Mouse (Mus musculus): Measurements from ENCODE around the gene Rccd1. TPM values are rescaled to one million over a fixed set of nuclear protein-coding genes. Genes with fewer than 3 reads are reported as not detected.

The Rccd1 gene
- polyA plus RNA-seq, 1 experiment from 2014 or later = 16.1 TPM

DNA sequence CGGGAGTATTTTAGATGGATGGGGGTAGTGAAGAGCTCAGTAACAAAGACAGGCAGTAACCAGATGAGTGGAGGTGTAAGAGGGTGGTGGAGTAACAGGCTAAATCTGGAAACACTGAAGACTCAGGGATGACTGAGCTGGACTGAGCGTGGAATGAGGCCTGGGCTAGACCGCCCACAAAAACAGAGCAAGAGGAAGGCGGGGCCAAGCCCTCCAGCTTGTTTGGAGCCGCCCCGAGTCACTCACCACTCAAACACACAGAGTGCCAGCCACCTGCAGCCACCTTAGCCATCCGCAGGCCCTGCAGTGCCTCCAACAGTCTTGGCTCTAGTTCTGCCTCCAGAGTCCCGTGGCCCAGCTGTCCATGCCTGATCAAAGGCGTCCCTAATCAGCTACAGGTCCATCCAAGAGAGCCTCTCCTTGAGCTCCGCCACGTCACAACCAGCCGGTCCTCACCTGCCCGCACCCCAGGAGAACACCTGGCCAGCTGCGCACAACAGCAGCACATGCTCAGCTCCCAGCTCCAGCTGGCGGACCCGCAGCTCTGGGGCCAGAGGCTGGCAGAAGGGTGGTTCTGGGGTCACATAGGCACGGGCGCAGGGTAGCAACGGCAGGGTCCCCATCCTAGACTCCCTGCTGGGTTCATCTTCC, 4.3 kb downstream of the Rccd1 start:
- Histone ChIP-seq H3K9ac (0 out of 2 replicates have a peak overlapping the region, but pooled peaks have one; percentile 29), H3K36me3 (peaks cover 49% of the 10 kb centered on the region), H3K9me3 (no peaks in the 10 kb centered on the region), H3K27me3 (no peaks in the 10 kb centered on the region), H3K4me3 (no peak overlapping the region), H3K4me2 (no peak overlapping the region), H3K4me1 (replicated peaks) (peaks cover 19% of the 10 kb centered on the region), H3K27ac (no peak overlapping the region)
- WGBS = 86% methylated on average over 19 of the region's 19 CpGs
- no peak for ATAC-seq (ENCODE audit: low FRiP score)

DNA sequence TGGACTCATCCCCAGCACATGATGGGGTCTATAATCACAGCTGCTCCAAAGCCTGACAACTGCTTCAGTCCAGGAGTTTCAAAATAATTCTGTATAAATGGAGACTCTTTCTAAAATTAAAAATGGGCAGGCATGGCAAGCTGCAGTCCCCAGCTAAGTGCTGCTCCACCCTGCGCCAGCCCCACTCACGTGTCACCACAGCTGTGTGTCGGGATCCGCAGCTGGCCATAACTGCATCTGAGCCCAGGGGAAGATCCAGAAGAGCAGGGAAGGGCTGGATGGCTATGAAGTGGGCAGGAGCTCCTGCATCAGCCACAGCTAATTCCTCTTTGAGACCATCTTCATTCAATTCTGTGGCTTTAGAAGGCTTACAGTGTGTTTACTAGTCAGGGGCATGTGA, 5.6 kb downstream of the Rccd1 start:
- no peak overlapping the region for H3K4me2 ChIP-seq
- H3K9ac ChIP-seq = no peak overlapping the region
- 89% methylated on average over 4 of the region's 4 CpGs for WGBS

DNA sequence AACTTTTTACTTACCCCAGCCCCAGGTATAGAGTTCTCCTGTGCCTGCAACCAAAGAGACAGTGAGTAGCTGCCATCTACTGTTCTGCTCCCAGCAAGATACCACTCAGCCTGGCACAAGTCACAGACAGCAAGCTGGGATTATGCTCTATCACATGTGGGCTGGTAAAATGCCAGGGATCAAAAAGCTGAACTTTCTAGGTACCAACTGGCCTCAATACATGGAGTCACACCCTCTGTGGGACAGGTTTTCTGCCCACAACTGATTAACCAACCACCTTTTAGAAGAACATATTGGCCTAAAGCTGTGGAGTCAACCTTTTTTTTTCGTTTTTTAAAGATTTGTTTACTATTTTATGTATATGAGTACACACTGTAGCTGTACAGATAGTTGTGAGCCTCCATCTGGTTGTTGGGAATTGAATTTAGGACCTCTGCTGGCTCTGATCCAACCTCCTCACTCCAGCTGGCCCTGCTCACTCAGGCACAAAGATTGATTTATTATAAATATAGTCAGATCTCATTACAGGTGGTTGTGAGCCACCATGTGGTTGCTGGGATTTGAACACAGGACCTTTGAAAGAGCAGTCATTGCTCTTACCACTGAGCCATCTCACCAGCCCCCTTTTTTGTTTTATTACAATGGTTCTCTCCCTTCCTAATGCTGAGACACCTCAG, 6.7 kb downstream of the Rccd1 start:
- H3K4me2 ChIP-seq = no peak overlapping the region
- H3K27ac ChIP-seq = no peak overlapping the region
- ATAC-seq (ENCODE audit: low FRiP score) = no peak
- WGBS = 76% methylated on average over 1 of the region's 1 CpGs
- H3K27me3 ChIP-seq = no peaks in the 10 kb centered on the region
- H3K4me3 ChIP-seq = no peak overlapping the region
- H3K9me3 ChIP-seq = no peaks in the 10 kb centered on the region
- peaks cover 72% of the 10 kb centered on the region for H3K36me3 ChIP-seq
- H3K9ac ChIP-seq = no peak overlapping the region
- H3K4me1 ChIP-seq (replicated peaks) = peaks cover 7% of the 10 kb centered on the region; the same call in 1 of the 2 replicates

More for the DNA sequence above, 5.6 kb downstream of the Rccd1 start:
- no peaks in the 10 kb centered on the region for H3K9me3 ChIP-seq
- ATAC-seq (ENCODE audit: low FRiP score) = no peak
- H3K27me3 ChIP-seq = no peaks in the 10 kb centered on the region
- peaks cover 61% of the 10 kb centered on the region for H3K36me3 ChIP-seq
- H3K4me3 ChIP-seq = no peak overlapping the region
- no peak overlapping the region for H3K27ac ChIP-seq
- H3K4me1 ChIP-seq (replicated peaks) = peaks cover 17% of the 10 kb centered on the region

DNA sequence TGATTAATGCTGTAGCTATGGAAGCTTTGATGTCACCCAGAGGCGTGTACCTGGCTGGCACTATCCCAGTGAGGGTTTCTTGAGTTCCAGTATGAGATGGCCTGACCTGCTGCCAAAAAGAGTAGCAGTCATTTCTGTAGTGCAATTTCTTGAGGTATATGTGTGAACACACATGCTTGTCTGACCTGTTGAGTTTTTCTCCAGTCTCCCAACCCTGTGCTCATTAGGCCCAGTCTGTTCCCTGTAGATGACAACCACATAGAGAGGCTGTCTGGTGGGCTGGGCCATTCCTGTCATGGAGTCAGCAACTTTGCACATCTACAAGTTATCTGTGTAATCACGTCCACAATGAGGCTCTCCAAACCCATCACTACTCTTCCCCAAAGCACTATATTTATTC, 8.5 kb downstream of the Rccd1 start:
- Histone ChIP-seq H3K4me3 (no peak overlapping the region), H3K4me2 (no peak overlapping the region), H3K36me3 (peaks cover 76% of the 10 kb centered on the region), H3K9me3 (no peaks in the 10 kb centered on the region), H3K27ac (no peak overlapping the region), H3K9ac (no peak overlapping the region), H3K4me1 (replicated peaks) (no peaks in the 10 kb centered on the region), H3K27me3 (no peaks in the 10 kb centered on the region)
- ATAC-seq (ENCODE audit: low FRiP score) = no peak
- 88% methylated on average over 2 of the region's 2 CpGs for WGBS

DNA sequence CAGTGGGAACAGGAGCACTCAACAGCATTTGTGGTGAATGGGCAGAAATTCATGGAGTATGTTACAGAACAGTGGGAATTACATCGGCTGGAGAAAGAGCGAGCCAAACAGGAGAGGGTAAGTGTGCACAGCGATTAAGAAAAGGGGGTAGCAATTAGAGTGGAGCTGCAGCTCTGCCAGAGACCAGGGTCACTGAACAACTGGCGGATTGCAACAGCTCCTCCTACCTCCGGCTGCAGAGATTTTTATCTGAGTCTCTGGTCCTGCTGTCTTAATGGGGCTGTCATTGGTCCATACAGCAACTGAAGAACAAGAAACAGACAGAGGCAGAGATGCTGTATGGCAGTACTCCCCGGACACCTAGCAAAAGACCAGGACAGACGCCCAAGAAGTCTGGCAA, 13.5 kb downstream of the Rccd1 start:
- ATAC-seq (ENCODE audit: low FRiP score) = no peak
- Histone ChIP-seq H3K9me3 (no peaks in the 10 kb centered on the region), H3K4me2 (no peak overlapping the region), H3K36me3 (peaks cover 52% of the 10 kb centered on the region), H3K4me3 (no peak overlapping the region), H3K9ac (no peak overlapping the region), H3K4me1 (replicated peaks) (no peaks in the 10 kb centered on the region), H3K27ac (no peak overlapping the region), H3K27me3 (no peaks in the 10 kb centered on the region)
- 88% methylated on average over 7 of the region's 7 CpGs for WGBS

DNA sequence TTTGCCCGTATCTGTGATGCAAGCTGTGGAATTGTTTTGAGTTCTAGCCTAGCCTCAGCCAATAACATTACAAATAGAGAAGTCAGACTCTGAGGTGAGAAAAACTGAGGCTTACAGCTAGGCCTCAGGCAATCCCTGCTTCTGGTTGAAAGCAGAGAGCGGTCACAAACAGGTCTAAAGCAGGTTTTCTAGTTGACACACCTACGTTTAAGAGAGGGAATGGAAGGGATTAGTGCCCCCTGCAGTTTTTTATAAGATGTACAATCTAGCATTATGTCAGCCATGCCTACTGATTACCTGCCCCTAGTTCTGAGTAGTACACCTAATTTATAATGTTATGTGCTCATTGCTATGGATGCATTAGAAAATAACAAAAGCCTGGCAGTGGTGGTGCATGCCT, 16.5 kb downstream of the Rccd1 start:
- ATAC-seq (ENCODE audit: low FRiP score) = no peak
- H3K27ac ChIP-seq = no peak overlapping the region
- peaks cover 35% of the 10 kb centered on the region for H3K36me3 ChIP-seq
- no peaks in the 10 kb centered on the region for H3K27me3 ChIP-seq
- H3K4me3 ChIP-seq = no peak overlapping the region
- H3K9me3 ChIP-seq = no peaks in the 10 kb centered on the region
- H3K4me2 ChIP-seq = no peak overlapping the region
- no peaks in the 10 kb centered on the region for H3K4me1 ChIP-seq (replicated peaks)
- WGBS = 91% methylated on average over 3 of the region's 3 CpGs
- H3K9ac ChIP-seq = no peak overlapping the region

DNA sequence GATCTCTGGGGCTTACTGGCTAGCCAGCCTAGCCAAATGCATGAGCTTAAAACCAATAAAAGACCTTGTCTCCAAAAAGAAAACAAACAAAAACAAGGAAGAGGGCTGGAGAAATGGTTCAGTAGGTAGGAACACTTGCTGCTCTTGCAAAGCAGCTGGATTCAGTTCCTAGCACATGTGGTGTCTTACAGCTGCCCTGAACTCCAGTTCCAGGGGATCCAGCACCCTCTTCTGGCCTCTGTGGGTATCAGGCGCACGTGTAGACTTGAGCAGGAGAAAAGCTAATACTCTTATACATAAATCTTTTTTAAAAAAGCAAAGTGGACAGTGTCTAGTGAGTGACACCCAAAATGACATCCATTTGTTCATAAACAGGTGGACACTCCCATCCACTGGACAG, 22.7 kb downstream of the Rccd1 start:
- ATAC-seq (ENCODE audit: low FRiP score) = no peak
- H3K27ac ChIP-seq = no peak overlapping the region
- WGBS = 95% methylated on average over 2 of the region's 2 CpGs
- no peaks in the 10 kb centered on the region for H3K4me1 ChIP-seq (replicated peaks)
- H3K4me3 ChIP-seq = no peak overlapping the region
- H3K9ac ChIP-seq = no peak overlapping the region
- peaks cover 12% of the 10 kb centered on the region for H3K36me3 ChIP-seq
- H3K4me2 ChIP-seq = no peak overlapping the region
- no peaks in the 10 kb centered on the region for H3K9me3 ChIP-seq
- H3K27me3 ChIP-seq = no peaks in the 10 kb centered on the region

DNA sequence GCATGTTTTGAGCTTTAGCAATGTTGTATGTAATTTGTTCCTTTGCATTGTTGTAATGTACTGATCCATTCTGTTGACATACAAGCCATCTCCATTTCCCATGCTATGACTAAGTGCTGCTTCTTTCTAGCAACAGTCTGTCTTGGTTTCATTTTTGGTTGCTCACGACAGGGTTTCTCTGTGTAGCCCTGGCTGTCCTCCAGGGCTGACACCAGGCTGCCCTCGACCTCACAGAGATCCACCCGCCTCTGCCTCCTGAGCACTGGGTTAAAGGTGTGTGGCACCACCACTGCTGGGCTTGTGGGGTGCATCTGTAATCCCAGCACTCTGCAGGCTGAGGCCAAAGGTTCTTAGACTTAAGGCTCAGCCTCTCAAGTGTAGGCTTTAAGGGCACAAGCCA, 24.7 kb downstream of the Rccd1 start:
- no peak for ATAC-seq (ENCODE audit: low FRiP score)
- H3K4me3 ChIP-seq = no peak overlapping the region
- H3K9ac ChIP-seq = no peak overlapping the region
- no peaks in the 10 kb centered on the region for H3K9me3 ChIP-seq
- H3K36me3 ChIP-seq = peaks cover 7% of the 10 kb centered on the region
- no peak overlapping the region for H3K27ac ChIP-seq
- H3K4me2 ChIP-seq = no peak overlapping the region
- peaks cover 7% of the 10 kb centered on the region; the same call in 1 of the 2 replicates for H3K4me1 ChIP-seq (replicated peaks)
- 91% methylated on average over 3 of the region's 3 CpGs for WGBS
- no peaks in the 10 kb centered on the region for H3K27me3 ChIP-seq

DNA sequence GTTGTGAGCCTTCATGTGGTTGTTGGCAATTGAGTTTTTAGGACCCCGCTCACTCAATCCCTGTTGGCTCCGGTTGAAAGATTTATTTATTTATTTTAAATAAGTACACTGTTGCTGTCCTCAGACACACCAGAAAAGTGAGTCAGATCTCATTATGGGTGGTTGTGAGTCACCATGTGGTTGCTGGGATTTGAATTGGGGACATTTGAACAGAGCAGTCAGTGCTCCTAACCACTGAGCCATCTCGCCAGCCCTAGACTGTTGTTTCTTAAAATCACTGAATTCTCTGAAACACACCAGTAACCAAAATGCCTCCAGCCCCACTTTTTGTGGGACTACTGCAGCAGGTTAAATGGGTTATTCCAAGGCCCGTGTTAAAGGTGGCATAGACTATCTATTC, 25.5 kb downstream of the Rccd1 start:
- Histone ChIP-seq H3K27ac (no peak overlapping the region), H3K9ac (no peak overlapping the region), H3K4me3 (no peak overlapping the region), H3K36me3 (no peaks in the 10 kb centered on the region), H3K27me3 (no peaks in the 10 kb centered on the region), H3K4me1 (replicated peaks) (peaks cover 8% of the 10 kb centered on the region; the same call in 1 of the 2 replicates), H3K4me2 (no peak overlapping the region), H3K9me3 (no peaks in the 10 kb centered on the region)
- no peak for ATAC-seq (ENCODE audit: low FRiP score)
- WGBS = 98% methylated on average over 4 of the region's 4 CpGs

DNA sequence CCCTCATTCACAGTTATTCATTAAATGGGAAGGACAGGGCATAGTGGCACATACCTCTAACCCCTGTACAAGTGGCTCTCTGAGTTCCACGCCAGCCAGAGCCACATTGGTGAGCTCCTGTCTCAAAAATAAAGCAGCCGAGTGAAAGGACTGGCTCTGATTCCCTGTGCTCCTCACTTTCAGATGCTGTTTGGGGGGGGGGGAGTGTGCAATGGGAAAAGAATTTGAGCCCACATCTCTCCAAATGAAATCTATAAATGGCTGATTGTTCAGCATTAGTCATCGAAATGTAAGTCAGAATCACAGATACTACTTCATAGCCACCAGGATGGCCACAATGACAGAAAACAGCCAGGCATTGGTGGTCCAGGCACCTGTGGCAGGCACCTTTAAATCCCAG, 27.2 kb downstream of the Rccd1 start:
- WGBS = 83% methylated on average over 3 of the region's 3 CpGs
- Histone ChIP-seq H3K36me3 (no peaks in the 10 kb centered on the region; the same call in 1 of the 2 replicates), H3K4me1 (replicated peaks) (peaks cover 8% of the 10 kb centered on the region; the same call in 1 of the 2 replicates), H3K27me3 (no peaks in the 10 kb centered on the region), H3K9me3 (no peaks in the 10 kb centered on the region), H3K4me3 (no peak overlapping the region), H3K27ac (no peak overlapping the region), H3K4me2 (no peak overlapping the region), H3K9ac (no peak overlapping the region)
- no peak for ATAC-seq (ENCODE audit: low FRiP score)

DNA sequence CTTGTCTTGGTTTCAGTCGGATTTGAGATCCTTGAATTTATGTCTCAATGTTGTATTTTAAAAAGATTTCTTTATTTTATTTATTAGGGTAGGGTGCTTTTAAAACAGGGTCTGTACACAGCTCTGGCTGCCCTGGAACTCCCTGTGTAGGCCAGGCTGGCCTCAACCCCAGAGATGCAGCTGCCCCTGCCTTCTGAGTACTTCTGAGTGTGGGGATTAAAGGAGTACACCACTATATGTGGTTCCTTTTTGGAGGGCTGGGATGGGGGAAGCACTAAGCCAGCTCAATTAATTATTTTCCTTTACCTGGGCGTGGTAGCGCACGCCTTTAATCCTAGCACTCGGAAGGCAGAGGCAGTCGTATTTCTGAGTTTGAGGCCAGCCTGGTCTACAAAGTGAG, 27.8 kb downstream of the Rccd1 start:
- Histone ChIP-seq H3K27me3 (no peaks in the 10 kb centered on the region), H3K9me3 (no peaks in the 10 kb centered on the region), H3K4me2 (no peak overlapping the region), H3K36me3 (peaks cover 2% of the 10 kb centered on the region; the same call in 1 of the 2 replicates), H3K4me1 (replicated peaks) (peaks cover 8% of the 10 kb centered on the region; the same call in 1 of the 2 replicates), H3K27ac (no peak overlapping the region), H3K9ac (no peak overlapping the region), H3K4me3 (no peak overlapping the region)
- ATAC-seq (ENCODE audit: low FRiP score) = no peak
- 96% methylated on average over 6 of the region's 6 CpGs for WGBS

DNA sequence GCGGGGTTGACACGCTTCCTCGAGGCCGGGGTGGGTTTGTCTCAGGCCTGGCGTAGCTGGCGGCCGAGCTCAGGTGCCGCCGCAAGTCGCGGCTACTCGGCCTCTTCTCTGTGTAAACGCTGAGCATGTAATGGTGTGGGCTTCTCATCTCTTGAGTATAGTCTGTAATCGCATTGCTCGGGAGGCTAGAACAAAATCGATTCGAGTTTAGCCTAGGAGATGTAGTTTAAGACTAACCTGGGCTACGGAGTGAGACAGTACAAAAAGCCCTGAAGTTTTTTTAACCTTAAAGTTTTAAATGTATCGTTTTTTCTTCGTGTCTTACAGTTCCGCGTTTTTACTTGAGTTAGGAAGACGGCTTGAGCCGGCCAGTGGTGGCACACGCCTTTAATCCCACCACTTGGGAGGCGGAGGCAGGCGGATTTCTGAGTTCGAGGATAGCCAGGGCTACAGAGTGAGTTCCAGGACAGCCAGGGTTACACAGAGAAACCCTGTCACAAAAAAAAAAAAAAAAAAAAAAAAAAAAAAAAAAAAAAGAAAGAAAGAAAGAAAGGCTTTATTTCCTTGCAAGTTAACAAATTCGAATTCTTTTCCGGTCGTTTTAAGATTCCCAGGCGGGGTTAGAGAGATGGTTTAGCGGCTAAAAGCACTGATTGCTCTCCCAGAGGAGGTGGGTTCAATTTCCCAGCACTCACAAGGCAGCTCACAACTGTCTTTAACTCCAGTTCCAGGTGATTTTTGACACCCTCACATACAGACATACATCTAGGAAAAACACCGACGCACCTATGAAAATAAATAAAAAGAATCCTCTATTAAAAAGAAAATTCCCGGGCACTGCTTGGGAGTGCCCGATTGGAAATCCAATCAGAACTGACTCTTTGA, 29.2 kb downstream of the Rccd1 start:
- H3K4me3 ChIP-seq = peak overlapping the region; percentile 68
- no peaks in the 10 kb centered on the region for H3K27me3 ChIP-seq
- peak overlapping the region; percentile 75 for H3K9ac ChIP-seq
- ATAC-seq (ENCODE audit: low FRiP score) = peak; percentile 50; the same call in 1 of the 2 replicates
- 10% methylated on average over 37 of the region's 37 CpGs for WGBS
- peak overlapping the region; percentile 35; the same call in 1 of the 2 replicates for H3K27ac ChIP-seq
- no peaks in the 10 kb centered on the region for H3K9me3 ChIP-seq
- peaks cover 8% of the 10 kb centered on the region; the same call in 1 of the 2 replicates for H3K4me1 ChIP-seq (replicated peaks)
- H3K36me3 ChIP-seq = peaks cover 12% of the 10 kb centered on the region
- peak overlapping the region; percentile 97 for H3K4me2 ChIP-seq
